Mouse (Mus musculus): Measurements from ENCODE around the gene Zfp385b. TPM values are rescaled to one million over a fixed set of nuclear protein-coding genes. Genes with fewer than 3 reads are reported as not detected.

The Zfp385b gene
- polyA plus RNA-seq, 1 experiment, result 0.28 TPM

DNA sequence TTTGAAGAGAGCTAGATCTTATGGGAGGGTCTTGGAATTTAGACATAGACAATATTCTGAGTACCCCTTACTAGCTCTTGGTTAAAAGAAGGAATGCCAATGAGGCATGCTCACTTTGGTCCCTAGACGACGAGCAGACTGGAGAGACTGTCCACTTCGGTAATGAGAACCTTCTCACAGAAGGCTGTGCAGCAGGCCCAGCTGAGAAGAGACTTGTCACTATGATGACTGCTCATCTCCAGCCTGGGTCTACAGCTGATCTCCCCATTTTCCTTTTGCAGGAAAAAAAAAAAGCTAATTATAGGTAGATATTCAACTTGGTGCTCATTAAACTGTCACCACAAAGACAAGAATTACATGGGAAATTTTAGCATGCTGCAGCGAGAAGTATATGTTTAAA is 262.5 kb downstream of the Zfp385b start:
- Histone ChIP-seq H3K27me3 (ENCODE audit: control insufficient read depth, insufficient read depth, insufficient read length) (no peaks in the 10 kb centered on the region), H3K4me3 (no peak overlapping the region), H3ac (ENCODE audit: control insufficient read depth, insufficient read length) (no peak overlapping the region), H3K79me2 (ENCODE audit: control insufficient read depth, insufficient read depth) (no peaks in the 10 kb centered on the region), H3K4me2 (ENCODE audit: low read depth) (no peak overlapping the region), H3K36me3 (ENCODE audit: control insufficient read depth, insufficient read depth) (no peaks in the 10 kb centered on the region)
- TF ChIP-seq POLR2AphosphoS2 (IDR thresholded peaks at IDR 0.05; ENCODE audit: insufficient read length, low read depth), result no peak
- no peak for TF ChIP-seq REST (IDR thresholded peaks at IDR 0.05; ENCODE audit: insufficient read depth, insufficient read length)
- TF ChIP-seq MAX (IDR thresholded peaks at IDR 0.05; ENCODE audit: low read depth), result no peak

DNA sequence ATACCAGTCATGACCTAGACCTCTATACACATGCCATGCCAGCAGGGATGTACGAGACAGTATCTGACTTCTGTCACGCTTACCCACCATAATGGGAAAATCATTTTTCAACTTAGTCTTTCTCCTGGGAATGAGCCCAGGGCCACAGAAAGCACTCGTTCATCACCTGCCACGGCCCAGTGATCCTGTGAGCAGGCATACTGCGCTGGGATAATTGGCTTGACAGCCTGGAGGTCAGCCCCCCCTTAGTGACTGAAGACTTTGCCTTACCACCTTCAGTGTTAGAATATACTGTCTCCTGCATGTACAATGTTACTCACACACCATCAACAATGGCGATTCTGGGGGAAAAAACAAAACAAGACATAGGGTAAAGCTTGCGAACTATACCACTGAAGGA is 263.5 kb downstream of the Zfp385b start:
- Histone ChIP-seq H3K4me3 (no peak overlapping the region), H3K79me2 (ENCODE audit: control insufficient read depth, insufficient read depth) (no peaks in the 10 kb centered on the region), H3K4me2 (ENCODE audit: low read depth) (no peak overlapping the region), H3ac (ENCODE audit: control insufficient read depth, insufficient read length) (no peak overlapping the region), H3K36me3 (ENCODE audit: control insufficient read depth, insufficient read depth) (no peaks in the 10 kb centered on the region), H3K27me3 (ENCODE audit: control insufficient read depth, insufficient read depth, insufficient read length) (no peaks in the 10 kb centered on the region)
- TF ChIP-seq CEBPB (IDR thresholded peaks at IDR 0.05; ENCODE audit: insufficient read depth, poor library complexity, severe bottlenecking) (no peak), MYOD1 (IDR thresholded peaks at IDR 0.05; ENCODE audit: control insufficient read depth in 1 of 3, insufficient read length in 2 of 3, low read depth in 2 of 3) (no peak), SRF (IDR thresholded peaks at IDR 0.05; ENCODE audit: control insufficient read depth, insufficient read length, low read depth) (no peak), TCF3 (IDR thresholded peaks at IDR 0.05; ENCODE audit: insufficient read length, low read depth) (no peak), USF1 (IDR thresholded peaks at IDR 0.05; ENCODE audit: low read depth) (no peak), E2F4 (IDR thresholded peaks at IDR 0.05; ENCODE audit: insufficient read depth) (no peak), TCF12 (IDR thresholded peaks at IDR 0.05; ENCODE audit: insufficient read depth, poor library complexity, severe bottlenecking) (no peak)

- TF ChIP-seq SRF (IDR thresholded peaks at IDR 0.05; ENCODE audit: control insufficient read depth, insufficient read length, low read depth), result no peak
These were observed 266.8 kb downstream of the Zfp385b start for GRCm38 (mm10) chr2:77552675-77553074.

DNA sequence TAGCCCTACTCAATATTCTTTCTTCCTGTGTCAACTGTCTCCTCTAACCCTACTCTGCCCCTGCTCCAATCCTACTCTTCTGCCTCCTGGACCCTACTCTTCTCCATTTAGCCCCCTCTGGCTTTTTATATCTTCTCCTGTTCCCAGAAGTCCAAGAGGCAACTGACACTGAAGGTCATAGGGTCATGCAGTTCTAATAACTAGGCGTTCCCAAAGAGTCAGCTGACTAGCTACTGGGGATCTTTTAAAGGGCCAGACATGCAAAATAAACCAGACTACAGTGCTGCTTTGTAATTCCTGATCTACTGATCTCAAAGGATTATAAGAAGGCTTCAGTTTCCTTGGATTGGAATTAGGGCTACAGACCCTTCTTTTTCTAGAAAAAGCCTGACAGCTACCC is 276.1 kb downstream of the Zfp385b start:
- Histone ChIP-seq H3K79me2 (ENCODE audit: control insufficient read depth, insufficient read depth) (no peaks in the 10 kb centered on the region), H3K4me2 (ENCODE audit: low read depth) (no peak overlapping the region), H3K27me3 (ENCODE audit: control insufficient read depth, insufficient read depth, insufficient read length) (no peaks in the 10 kb centered on the region), H3ac (ENCODE audit: control insufficient read depth, insufficient read length) (no peak overlapping the region), H3K36me3 (ENCODE audit: control insufficient read depth, insufficient read depth) (no peaks in the 10 kb centered on the region), H3K4me3 (no peak overlapping the region)
- no peak for TF ChIP-seq MAX (IDR thresholded peaks at IDR 0.05; ENCODE audit: low read depth)

More at GRCm38 (mm10) chr2:77552675-77553074, 266.8 kb downstream of the Zfp385b start:
- Histone ChIP-seq H3K79me2 (ENCODE audit: control insufficient read depth, insufficient read depth) (no peaks in the 10 kb centered on the region), H3K27me3 (ENCODE audit: control insufficient read depth, insufficient read depth, insufficient read length) (no peaks in the 10 kb centered on the region), H3K4me3 (no peak overlapping the region), H3ac (ENCODE audit: control insufficient read depth, insufficient read length) (no peak overlapping the region), H3K36me3 (ENCODE audit: control insufficient read depth, insufficient read depth) (no peaks in the 10 kb centered on the region), H3K4me2 (ENCODE audit: low read depth) (no peak overlapping the region)

DNA sequence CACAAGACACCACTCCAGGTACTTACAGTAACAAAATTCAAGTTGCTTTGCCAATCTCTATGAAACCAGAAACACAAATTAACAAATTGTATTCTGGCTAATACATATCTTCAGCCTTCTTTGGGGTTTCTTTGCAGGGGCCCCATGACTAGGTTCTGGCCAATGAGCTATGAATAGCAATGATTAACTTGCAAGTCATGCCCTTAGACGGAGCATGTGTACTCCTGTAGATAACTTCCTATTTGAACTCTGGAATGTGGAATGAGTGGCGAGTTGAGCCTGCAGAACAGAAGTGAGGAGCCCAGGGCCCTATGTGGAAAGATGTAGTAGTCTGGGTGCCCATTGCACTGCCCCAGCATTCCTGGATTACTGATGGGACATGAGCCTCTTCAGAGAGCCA is 276.8 kb downstream of the Zfp385b start:
- H3K27me3 ChIP-seq (ENCODE audit: control insufficient read depth, insufficient read depth, insufficient read length), result no peaks in the 10 kb centered on the region
- TF ChIP-seq TCF3 (IDR thresholded peaks at IDR 0.05; ENCODE audit: insufficient read length, low read depth) (no peak), POLR2A (IDR thresholded peaks at IDR 0.05; ENCODE audit: insufficient read length, low read depth) (no peak), MYOD1 (IDR thresholded peaks at IDR 0.05; ENCODE audit: control insufficient read depth in 1 of 3, insufficient read length in 2 of 3, low read depth in 2 of 3) (no peak), MYOG (IDR thresholded peaks at IDR 0.05; ENCODE audit: control insufficient read depth in 1 of 3, insufficient read depth in 1 of 3, insufficient read length in 2 of 3, low read depth in 2 of 3) (no peak)
- no peaks in the 10 kb centered on the region for H3K79me2 ChIP-seq (ENCODE audit: control insufficient read depth, insufficient read depth)
- no peaks in the 10 kb centered on the region for H3K36me3 ChIP-seq (ENCODE audit: control insufficient read depth, insufficient read depth)
- no peak overlapping the region for H3K4me2 ChIP-seq (ENCODE audit: low read depth)
- no peak overlapping the region for H3ac ChIP-seq (ENCODE audit: control insufficient read depth, insufficient read length)
- H3K4me3 ChIP-seq, result no peak overlapping the region

DNA sequence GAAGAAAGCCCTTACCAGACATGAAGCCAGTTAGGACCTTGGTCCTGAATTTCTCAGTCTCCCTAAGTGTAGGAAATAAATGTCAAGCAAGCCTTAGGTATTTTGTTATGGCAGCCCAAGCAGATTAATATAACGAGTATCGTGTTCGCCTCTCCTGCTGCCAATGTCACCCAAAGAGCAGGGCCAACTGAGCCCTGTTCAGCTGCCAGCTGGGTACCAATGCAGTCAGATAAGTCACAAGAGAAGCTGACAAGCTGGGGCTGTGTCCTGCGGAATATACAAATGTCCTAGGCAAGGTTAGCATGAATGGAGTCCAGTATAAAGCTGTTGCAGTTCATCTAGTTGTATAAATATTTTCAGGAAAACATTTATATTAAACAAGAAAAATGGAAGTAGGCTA is 277.8 kb downstream of the Zfp385b start:
- no peaks in the 10 kb centered on the region for H3K79me2 ChIP-seq (ENCODE audit: control insufficient read depth, insufficient read depth)
- no peak overlapping the region for H3K4me2 ChIP-seq (ENCODE audit: low read depth)
- no peaks in the 10 kb centered on the region for H3K36me3 ChIP-seq (ENCODE audit: control insufficient read depth, insufficient read depth)
- H3ac ChIP-seq (ENCODE audit: control insufficient read depth, insufficient read length), result no peak overlapping the region
- no peak overlapping the region for H3K4me3 ChIP-seq
- no peak for TF ChIP-seq POLR2A (IDR thresholded peaks at IDR 0.05; ENCODE audit: insufficient read length, low read depth)
- TF ChIP-seq REST (IDR thresholded peaks at IDR 0.05; ENCODE audit: insufficient read depth, insufficient read length), result no peak
- TF ChIP-seq USF1 (IDR thresholded peaks at IDR 0.05; ENCODE audit: low read depth), result no peak
- no peak for TF ChIP-seq MAX (IDR thresholded peaks at IDR 0.05; ENCODE audit: low read depth)
- TF ChIP-seq CEBPB (IDR thresholded peaks at IDR 0.05; ENCODE audit: insufficient read depth, poor library complexity, severe bottlenecking), result no peak
- TF ChIP-seq MYOD1 (IDR thresholded peaks at IDR 0.05; ENCODE audit: control insufficient read depth in 1 of 3, insufficient read length in 2 of 3, low read depth in 2 of 3), result no peak
- no peak for TF ChIP-seq E2F4 (IDR thresholded peaks at IDR 0.05; ENCODE audit: insufficient read depth)
- no peak for TF ChIP-seq POLR2AphosphoS2 (IDR thresholded peaks at IDR 0.05; ENCODE audit: insufficient read length, low read depth)
- TF ChIP-seq MYOG (IDR thresholded peaks at IDR 0.05; ENCODE audit: control insufficient read depth in 1 of 3, insufficient read depth in 1 of 3, insufficient read length in 2 of 3, low read depth in 2 of 3), result no peak
- TF ChIP-seq SRF (IDR thresholded peaks at IDR 0.05; ENCODE audit: control insufficient read depth, insufficient read length, low read depth), result no peak
- no peak for TF ChIP-seq TCF3 (IDR thresholded peaks at IDR 0.05; ENCODE audit: insufficient read length, low read depth)
- TF ChIP-seq TCF12 (IDR thresholded peaks at IDR 0.05; ENCODE audit: insufficient read depth, poor library complexity, severe bottlenecking), result no peak
- no peaks in the 10 kb centered on the region for H3K27me3 ChIP-seq (ENCODE audit: control insufficient read depth, insufficient read depth, insufficient read length)
